Comparison of ENCODE assay signal across 9 mouse cellular contexts in genomic region chr10:69594186-69595131, GRCm38 (mm10).
DNase-seq lines count a peak whose midpoint lies in the region; ATAC-seq lines count a peak whose summit lies in the region.
"Had no signal": no experiment of that assay in that cellular context is flagged by ENCODE, and none has a peak within 500 bp of the region (broad histone marks: within the 10 kb centered on the region; RNA-seq: fewer than 3 reads in every experiment).

No protein-coding gene starts in this region.

- peaks cover 24% of the 10 kb centered on the region for H3K36me3 ChIP-seq in hindbrain, embryonic 13.5 days
- H3K36me3 ChIP-seq in midbrain, embryonic 16.5 days (ENCODE audit: control insufficient read depth, insufficient read depth, low read length): no peaks in the 10 kb centered on the region; the same call in 1 of the 2 replicates
- H3K36me3 ChIP-seq: stomach, embryonic 15.5 days had no signal

- H3K9me3 ChIP-seq in hindbrain, embryonic 13.5 days: no peaks in the 10 kb centered on the region
- H3K9me3 ChIP-seq in midbrain, embryonic 16.5 days (replicated peaks; ENCODE audit: control insufficient read depth, low read length, poor library complexity, severe bottlenecking): no peaks in the 10 kb centered on the region
- H3K9me3 ChIP-seq: stomach, embryonic 15.5 days had no signal

- H3K9ac ChIP-seq in hindbrain, embryonic 13.5 days: 0 out of 2 replicates have a peak overlapping the region, but pooled peaks have one; percentile 30
- H3K9ac ChIP-seq in midbrain, embryonic 16.5 days (ENCODE audit: low read depth, low read length): peak overlapping the region; percentile 21; the same call in 1 of the 2 replicates
- H3K9ac ChIP-seq: stomach, embryonic 15.5 days had no signal

- H3K27ac ChIP-seq in hindbrain, embryonic 13.5 days: peak overlapping the region; percentile 76
- H3K27ac ChIP-seq in midbrain, embryonic 16.5 days (ENCODE audit: low read length): peak overlapping the region; percentile 67
- H3K27ac ChIP-seq: stomach, embryonic 15.5 days had no signal

- H3K27me3 ChIP-seq in hindbrain, embryonic 13.5 days: no peaks in the 10 kb centered on the region
- H3K27me3 ChIP-seq in midbrain, embryonic 16.5 days (ENCODE audit: control insufficient read depth, insufficient read depth, low read depth, low read length): no peaks in the 10 kb centered on the region
- H3K27me3 ChIP-seq: stomach, embryonic 15.5 days had no signal

- no peak overlapping the region for H3K4me3 ChIP-seq in hindbrain, embryonic 13.5 days
- H3K4me3 ChIP-seq in midbrain, embryonic 16.5 days (ENCODE audit: low read depth, low read length): no peak overlapping the region
- H3K4me3 ChIP-seq: stomach, embryonic 15.5 days had no signal

- 42% methylated on average over 15 of the region's 15 CpGs for WGBS in hindbrain, embryonic 13.5 days
- WGBS in midbrain, embryonic 16.5 days: 32% methylated on average over 15 of the region's 15 CpGs

- DNase-seq in MN1 (ENCODE audit: low spot score): peak; percentile 81
- peak; percentile 67 to 76 for DNase-seq in adrenal gland, postnatal 36 days
- DNase-seq in frontal cortex, postnatal 10 days (ENCODE audit: low spot score in 2 of 2): peak; percentile 60 to 69
- DNase-seq in layer of hippocampus, postnatal 10 days (ENCODE audit: low spot score in 2 of 2): peak; percentile 69 to 73

- H3K4me1 ChIP-seq in hindbrain, embryonic 13.5 days (replicated peaks): peaks cover 35% of the 10 kb centered on the region
- peaks cover 24% of the 10 kb centered on the region for H3K4me1 ChIP-seq in midbrain, embryonic 16.5 days (ENCODE audit: control insufficient read depth, insufficient read depth, low read length)

- H3K4me2 ChIP-seq in hindbrain, embryonic 13.5 days: peak overlapping the region; percentile 41
- H3K4me2 ChIP-seq in midbrain, embryonic 16.5 days (ENCODE audit: low read length): peak overlapping the region; percentile 42
- H3K4me2 ChIP-seq: stomach, embryonic 15.5 days had no signal

- peak; percentile 88 for ATAC-seq in hindbrain, embryonic 13.5 days (ENCODE audit: low FRiP score)
- ATAC-seq in midbrain, embryonic 16.5 days: peak; percentile 84
- no peak for ATAC-seq in inflammation-experienced regulatory T-cells, adult 6 months
- no peak for ATAC-seq in monocyte, adult 5-6 weeks (replicated peaks; ENCODE audit: insufficient number of reproducible peaks, low FRiP score, low TSS enrichment, poor library complexity, severe bottlenecking)

Comparison
In these comparisons a context has a peak if more than half of its experiments do, and no peak if none do; other contexts are left out.
1. ATAC-seq: peak in hindbrain, embryonic 13.5 days (single experiment) and midbrain, embryonic 16.5 days (single experiment); none in inflammation-experienced regulatory T-cells, adult 6 months (single experiment) and monocyte, adult 5-6 weeks (single experiment).
2. Peak in every context shown above with its lines, with median percentiles within 50 percentile points of each other: DNase-seq.